Comparison of ENCODE assay signal across 10 mouse cellular contexts in genomic region chr2:155943463-155943862, GRCm38 (mm10). TPM values are rescaled to one million over a fixed set of nuclear protein-coding genes. Genes with fewer than 3 reads are reported as not detected.
DNase-seq lines count a peak whose midpoint lies in the region; ATAC-seq and TF ChIP-seq lines count a peak whose summit lies in the region.
"Had no signal": no experiment of that assay in that cellular context is flagged by ENCODE, and none has a peak within 500 bp of the region (broad histone marks: within the 10 kb centered on the region; RNA-seq: fewer than 3 reads in every experiment).

No protein-coding gene starts in this region.

- H3K27ac ChIP-seq in kidney, adult 2 months (ENCODE audit: insufficient read depth, low read depth, low read length), result no peak overlapping the region
- no peak overlapping the region for H3K27ac ChIP-seq in embryonic facial prominence, embryonic 11.5 days (replicated peaks; ENCODE audit: low read depth, low read length)
- no peak overlapping the region for H3K27ac ChIP-seq in hindbrain, embryonic 16.5 days (ENCODE audit: low read depth, low read length)
- no peak overlapping the region for H3K27ac ChIP-seq in midbrain, embryonic 16.5 days (ENCODE audit: low read length)

- no peaks in the 10 kb centered on the region for H3K27me3 ChIP-seq in kidney, adult 2 months (replicated peaks; ENCODE audit: control insufficient read depth, insufficient read depth, low read length)
- no peaks in the 10 kb centered on the region for H3K27me3 ChIP-seq in embryonic facial prominence, embryonic 11.5 days (ENCODE audit: control insufficient read depth, insufficient read depth, low read length)
- no peaks in the 10 kb centered on the region; the same call in 1 of the 2 replicates for H3K27me3 ChIP-seq in hindbrain, embryonic 16.5 days (replicated peaks; ENCODE audit: control insufficient read depth, insufficient read depth, low read length)
- no peaks in the 10 kb centered on the region for H3K27me3 ChIP-seq in midbrain, embryonic 16.5 days (ENCODE audit: control insufficient read depth, insufficient read depth, low read depth, low read length)

- DNase-seq in kidney, postnatal 10 days, result peak; percentile 35
- DNase-seq in kidney, adult 2 months, result no peak
- DNase-seq in embryonic facial prominence, embryonic 11.5 days (ENCODE audit: low spot score), result peak; percentile 62
- DNase-seq in cerebellum, postnatal 25 days, result no peak
- DNase-seq: cerebellum, adult 11-12 months had no signal

- no peak overlapping the region; the same call in 1 of the 2 replicates for H3K9ac ChIP-seq in embryonic facial prominence, embryonic 11.5 days (replicated peaks; ENCODE audit: low read length)
- 0 out of 2 replicates have a peak overlapping the region, but pooled peaks have one; percentile 7 for H3K9ac ChIP-seq in hindbrain, embryonic 16.5 days (ENCODE audit: low read depth, low read length)
- H3K9ac ChIP-seq in midbrain, embryonic 16.5 days (ENCODE audit: low read depth, low read length), result 0 out of 2 replicates have a peak overlapping the region, but pooled peaks have one; percentile 3

- no peak for TF ChIP-seq POLR2A in kidney, adult 2 months (IDR thresholded peaks at IDR 0.05; ENCODE audit: low read depth, low read length)

- no peak for ATAC-seq in embryonic facial prominence, embryonic 11.5 days (replicated peaks; ENCODE audit: insufficient number of reproducible peaks, low FRiP score, low TSS enrichment, low read depth)
- ATAC-seq in hindbrain, embryonic 16.5 days, result no peak
- no peak for ATAC-seq in midbrain, embryonic 16.5 days
- no peak for ATAC-seq in erythroid progenitor cell, adult 5-6 weeks (replicated peaks; ENCODE audit: low FRiP score, poor library complexity, severe bottlenecking)
- no peak for ATAC-seq in erythroblast, adult 5-6 weeks (replicated peaks; ENCODE audit: low FRiP score, poor library complexity, severe bottlenecking)

- 16% methylated on average over 8 of the region's 8 CpGs for WGBS in kidney, adult 2 months
- WGBS in embryonic facial prominence, embryonic 11.5 days, result 1% methylated on average over 8 of the region's 8 CpGs
- WGBS in hindbrain, embryonic 16.5 days, result 4% methylated on average over 8 of the region's 8 CpGs
- whole genome bisulfite sequencing in midbrain, embryonic 16.5 days, result 4% methylated on average over 8 of the region's 8 CpGs

- no peak overlapping the region for H3K4me3 ChIP-seq in kidney, adult 2 months (ENCODE audit: insufficient read depth, low read depth, low read length)
- H3K4me3 ChIP-seq in embryonic facial prominence, embryonic 11.5 days (ENCODE audit: low read depth, low read length), result no peak overlapping the region
- no peak overlapping the region for H3K4me3 ChIP-seq in hindbrain, embryonic 16.5 days (ENCODE audit: low read length)
- H3K4me3 ChIP-seq in midbrain, embryonic 16.5 days (ENCODE audit: low read depth, low read length), result no peak overlapping the region

- H3K4me2 ChIP-seq in embryonic facial prominence, embryonic 11.5 days (ENCODE audit: low read depth, low read length), result peak overlapping the region; percentile 28
- H3K4me2 ChIP-seq in hindbrain, embryonic 16.5 days (ENCODE audit: low read length), result peak overlapping the region; percentile 39
- peak overlapping the region; percentile 27 for H3K4me2 ChIP-seq in midbrain, embryonic 16.5 days (ENCODE audit: low read length)

- no peaks in the 10 kb centered on the region for H3K9me3 ChIP-seq in embryonic facial prominence, embryonic 11.5 days (replicated peaks; ENCODE audit: control insufficient read depth, low read length)
- no peaks in the 10 kb centered on the region for H3K9me3 ChIP-seq in hindbrain, embryonic 16.5 days (ENCODE audit: control insufficient read depth, low read length)
- H3K9me3 ChIP-seq in midbrain, embryonic 16.5 days (replicated peaks; ENCODE audit: control insufficient read depth, low read length, poor library complexity, severe bottlenecking), result no peaks in the 10 kb centered on the region

- no peaks in the 10 kb centered on the region for H3K36me3 ChIP-seq in kidney, adult 2 months (ENCODE audit: control insufficient read depth, insufficient read depth, low read length)
- no peaks in the 10 kb centered on the region for H3K36me3 ChIP-seq in embryonic facial prominence, embryonic 11.5 days (replicated peaks; ENCODE audit: control insufficient read depth, insufficient read depth, low read depth, low read length)
- H3K36me3 ChIP-seq in hindbrain, embryonic 16.5 days (ENCODE audit: control insufficient read depth, insufficient read depth, low read length), result no peaks in the 10 kb centered on the region
- H3K36me3 ChIP-seq in midbrain, embryonic 16.5 days (ENCODE audit: control insufficient read depth, insufficient read depth, low read length), result no peaks in the 10 kb centered on the region

- H3K4me1 ChIP-seq in kidney, adult 2 months (ENCODE audit: control insufficient read depth, insufficient read depth, low read length), result no peaks in the 10 kb centered on the region
- H3K4me1 ChIP-seq in embryonic facial prominence, embryonic 11.5 days (ENCODE audit: control insufficient read depth, insufficient read depth, low read length), result peaks cover 3% of the 10 kb centered on the region; the same call in 1 of the 2 replicates
- H3K4me1 ChIP-seq in hindbrain, embryonic 16.5 days (ENCODE audit: control insufficient read depth, insufficient read depth, low read depth, low read length), result peaks cover 4% of the 10 kb centered on the region; the same call in 1 of the 2 replicates
- H3K4me1 ChIP-seq in midbrain, embryonic 16.5 days (ENCODE audit: control insufficient read depth, insufficient read depth, low read length), result peaks cover 11% of the 10 kb centered on the region

- no peak for TF ChIP-seq CTCF in kidney, adult 2 months (conservative IDR thresholded peaks at IDR 0.05; ENCODE audit: insufficient read depth, insufficient read length, low read depth, low read length)

RNA-seq across cellular contexts. Expression of gene Gdf5, which starts 1.7 kb away (rescaled TPM):
- 0.29 and 0.41 TPM in 2 replicates for polyA plus RNA-seq in kidney, adult 2 months (2012; rRNA removed)
- 3.2 TPM in 2 replicates for polyA plus RNA-seq in embryonic facial prominence, embryonic 11.5 days (2014; fragmentation: Nextera tagmentation; extraction: Ambion mirVana)
- polyA plus RNA-seq in hindbrain, embryonic 16.5 days (2015; fragmentation: Nextera tagmentation; extraction: Ambion mirVana), result 2.3 and 3.1 TPM in 2 replicates
- 0.95 and 1.8 TPM in 2 replicates for polyA plus RNA-seq in midbrain, embryonic 16.5 days (2015; fragmentation: Nextera tagmentation; extraction: Ambion mirVana)
- total RNA-seq in erythroid progenitor cell, adult 5-6 weeks (2015; ENCODE audit: low replicate concordance), result not detected in 2 replicates
- total RNA-seq in erythroid progenitor cell, adult 5-6 weeks (2017; ENCODE audit: low replicate concordance), result not detected in 2 replicates
- not detected in 2 replicates for total RNA-seq in erythroblast, adult 5-6 weeks (2015; ENCODE audit: low replicate concordance)
- not detected in 2 replicates for total RNA-seq in erythroblast, adult 5-6 weeks (2017; ENCODE audit: low replicate concordance)

RNA-seq across cellular contexts. Expression of gene Gm15557, which starts 2.9 kb away (rescaled TPM):
- not detected in 2 replicates for polyA plus RNA-seq in kidney, adult 2 months (2012; rRNA removed)
- not detected in 2 replicates for polyA plus RNA-seq in embryonic facial prominence, embryonic 11.5 days (2014; fragmentation: Nextera tagmentation; extraction: Ambion mirVana)
- not detected in 2 replicates for polyA plus RNA-seq in hindbrain, embryonic 16.5 days (2015; fragmentation: Nextera tagmentation; extraction: Ambion mirVana)
- not detected in 2 replicates for polyA plus RNA-seq in midbrain, embryonic 16.5 days (2015; fragmentation: Nextera tagmentation; extraction: Ambion mirVana)
- not detected in 2 replicates for total RNA-seq in erythroid progenitor cell, adult 5-6 weeks (2015; ENCODE audit: low replicate concordance)
- not detected in 2 replicates for total RNA-seq in erythroid progenitor cell, adult 5-6 weeks (2017; ENCODE audit: low replicate concordance)
- total RNA-seq in erythroblast, adult 5-6 weeks (2015; ENCODE audit: low replicate concordance), result not detected in 2 replicates
- total RNA-seq in erythroblast, adult 5-6 weeks (2017; ENCODE audit: low replicate concordance), result not detected in 2 replicates
- total RNA-seq: ES-E14 had no signal

RNA-seq across cellular contexts. Expression of gene Cep250, which starts 12.8 kb away (rescaled TPM):
- polyA plus RNA-seq in kidney, adult 2 months (2012; rRNA removed), result 6.6 and 6.9 TPM in 2 replicates
- 13.4 and 14.0 TPM in 2 replicates for polyA plus RNA-seq in embryonic facial prominence, embryonic 11.5 days (2014; fragmentation: Nextera tagmentation; extraction: Ambion mirVana)
- 11.5 and 14.0 TPM in 2 replicates for polyA plus RNA-seq in hindbrain, embryonic 16.5 days (2015; fragmentation: Nextera tagmentation; extraction: Ambion mirVana)
- 13.3 and 13.7 TPM in 2 replicates for polyA plus RNA-seq in midbrain, embryonic 16.5 days (2015; fragmentation: Nextera tagmentation; extraction: Ambion mirVana)
- 4.2 and 32.4 TPM in 2 replicates for total RNA-seq in erythroid progenitor cell, adult 5-6 weeks (2015; ENCODE audit: low replicate concordance)
- total RNA-seq in erythroid progenitor cell, adult 5-6 weeks (2017; ENCODE audit: low replicate concordance), result 18.5 and 19.2 TPM in 2 replicates
- 2.7 and 4.0 TPM in 2 replicates for total RNA-seq in erythroblast, adult 5-6 weeks (2015; ENCODE audit: low replicate concordance)
- total RNA-seq in erythroblast, adult 5-6 weeks (2017; ENCODE audit: low replicate concordance), result 8.5 and 11.7 TPM in 2 replicates

RNA-seq across cellular contexts. Expression of gene Uqcc1, which starts 13.4 kb away (rescaled TPM):
- 64.1 and 74.9 TPM in 2 replicates for polyA plus RNA-seq in kidney, adult 2 months (2012; rRNA removed)
- 85.3 and 87.7 TPM in 2 replicates for polyA plus RNA-seq in embryonic facial prominence, embryonic 11.5 days (2014; fragmentation: Nextera tagmentation; extraction: Ambion mirVana)
- polyA plus RNA-seq in hindbrain, embryonic 16.5 days (2015; fragmentation: Nextera tagmentation; extraction: Ambion mirVana), result 66.3 and 74.9 TPM in 2 replicates
- polyA plus RNA-seq in midbrain, embryonic 16.5 days (2015; fragmentation: Nextera tagmentation; extraction: Ambion mirVana), result 63.3 and 66.8 TPM in 2 replicates
- total RNA-seq in erythroid progenitor cell, adult 5-6 weeks (2015; ENCODE audit: low replicate concordance), result 1.7 and 7.6 TPM in 2 replicates
- total RNA-seq in erythroid progenitor cell, adult 5-6 weeks (2017; ENCODE audit: low replicate concordance), result 2.3 and 2.6 TPM in 2 replicates
- total RNA-seq in erythroblast, adult 5-6 weeks (2015; ENCODE audit: low replicate concordance), result 6.7 and 7.9 TPM in 2 replicates
- total RNA-seq in erythroblast, adult 5-6 weeks (2017; ENCODE audit: low replicate concordance), result 4.3 and 8.2 TPM in 2 replicates

Comparison
In these comparisons a context has a peak if more than half of its experiments do, and no peak if none do; other contexts are left out.
1. DNase-seq: peak in kidney, postnatal 10 days (single experiment) and embryonic facial prominence, embryonic 11.5 days (single experiment); none in kidney, adult 2 months (single experiment) and cerebellum, postnatal 25 days (0 of 2).
2. Peak in every context shown above with its lines, with median percentiles within 50 percentile points of each other: H3K4me2 ChIP-seq.